15 mouse cellular contexts compared by ENCODE assay signal in the genomic region with DNA sequence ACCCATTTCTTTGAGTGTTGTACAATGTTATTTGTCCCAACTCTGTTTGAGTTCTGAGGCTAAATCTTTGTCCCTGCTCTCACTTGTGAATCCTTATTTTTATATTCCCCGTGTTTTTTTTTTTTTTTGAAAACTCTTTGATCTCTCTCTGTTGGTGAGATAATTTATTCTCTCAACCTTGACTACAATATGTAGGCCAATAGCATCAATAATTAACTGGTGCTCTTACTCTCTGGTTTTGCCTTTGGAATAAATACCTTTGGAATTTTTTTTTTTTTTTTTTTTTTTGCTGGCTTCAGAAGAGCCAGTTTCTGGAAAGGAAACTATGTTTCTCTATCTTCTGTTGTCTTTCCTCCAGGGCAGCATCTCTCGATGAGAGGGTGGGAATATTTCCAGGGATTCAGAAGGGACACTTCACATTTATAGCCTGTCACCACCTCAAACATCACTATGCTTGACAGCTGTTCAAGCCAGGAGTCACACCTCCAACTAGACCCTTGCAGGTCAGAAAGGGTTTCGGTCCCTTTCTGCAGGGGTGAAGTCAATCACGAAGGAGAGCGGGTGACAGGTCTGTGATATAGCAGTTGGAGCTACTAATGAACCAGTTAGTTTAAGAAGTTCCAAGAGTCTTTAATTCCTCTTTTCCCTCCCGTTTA.
"Had no signal": no experiment of that assay in that cellular context is flagged by ENCODE, and none has a peak within 500 bp of the region (broad histone marks: within the 10 kb centered on the region; RNA-seq: fewer than 3 reads in every experiment).

No protein-coding gene starts in this region.

- H3K27ac ChIP-seq: layer of hippocampus, adult 2 months; limb, embryonic 10.5 days; limb, embryonic 13.5 days; liver, embryonic 14.5 days; macrophage; midbrain, embryonic 13.5 days had no signal

- H3K36me3 ChIP-seq: limb, embryonic 10.5 days; limb, embryonic 13.5 days; midbrain, embryonic 13.5 days had no signal

- H3K4me3 ChIP-seq: layer of hippocampus, adult 2 months; limb, embryonic 10.5 days; limb, embryonic 13.5 days; midbrain, embryonic 13.5 days had no signal

- DNase-seq: layer of hippocampus, adult 9-11 months; liver; liver, postnatal 0 days; lung, embryonic 14.5 days; thymus, adult 18-20 months; thymus, postnatal 36 days had no signal

- H3K9ac ChIP-seq: limb, embryonic 13.5 days; liver, embryonic 14.5 days; liver, postnatal 0 days; lung, embryonic 14.5 days; midbrain, embryonic 13.5 days had no signal

- ATAC-seq: intestine, postnatal 0 days; liver, postnatal 0 days; lung, postnatal 0 days; midbrain, embryonic 13.5 days; midbrain, embryonic 16.5 days had no signal

- H3K9me3 ChIP-seq: limb, embryonic 10.5 days; limb, embryonic 13.5 days; midbrain, embryonic 13.5 days had no signal

- H3K27me3 ChIP-seq: limb, embryonic 13.5 days had no signal

- H3K4me2 ChIP-seq: limb, embryonic 13.5 days; lung, embryonic 14.5 days; midbrain, embryonic 13.5 days had no signal
